In the genomic region with DNA sequence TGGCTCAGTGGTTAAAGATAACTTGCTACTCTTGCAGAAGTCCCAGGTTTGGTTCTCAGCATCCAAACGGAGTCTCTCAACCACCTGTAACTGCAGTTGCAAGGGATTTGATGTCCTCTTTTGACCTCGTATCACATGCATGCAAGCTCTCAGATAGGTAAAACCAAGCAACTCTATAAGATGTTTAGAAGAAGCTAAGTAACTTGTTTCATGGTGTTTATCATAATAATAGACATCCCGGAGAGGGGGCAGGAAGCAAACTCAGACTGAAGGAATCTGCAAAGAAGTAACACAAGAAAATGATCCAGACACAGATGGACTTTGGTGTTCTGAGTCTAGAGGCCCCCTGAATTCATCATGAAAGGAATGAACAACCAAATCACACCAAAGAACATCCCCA, we compare ENCODE assay signal across 35 mouse cellular contexts. TPM values are rescaled to one million over a fixed set of nuclear protein-coding genes. Genes with fewer than 3 reads are reported as not detected.
"Had no signal": no experiment of that assay in that cellular context is flagged by ENCODE, and none has a peak within 500 bp of the region (broad histone marks: within the 10 kb centered on the region; RNA-seq: fewer than 3 reads in every experiment).

No protein-coding gene starts in this region.

- ATAC-seq: liver, embryonic 12.5 days; liver, postnatal 0 days; lung, postnatal 0 days; midbrain, embryonic 13.5 days; midbrain, embryonic 15.5 days; midbrain, embryonic 16.5 days had no signal

- H3K27ac ChIP-seq: limb, embryonic 10.5 days; limb, embryonic 12.5 days; limb, embryonic 13.5 days; limb, embryonic 15.5 days; liver, embryonic 12.5 days; liver, embryonic 13.5 days; liver, embryonic 14.5 days; liver, embryonic 15.5 days; lung, embryonic 15.5 days; macrophage; midbrain, embryonic 10.5 days; midbrain, embryonic 12.5 days; midbrain, embryonic 13.5 days; midbrain, embryonic 15.5 days; neural tube, embryonic 12.5 days had no signal

- H3K4me2 ChIP-seq: limb, embryonic 12.5 days; limb, embryonic 13.5 days; limb, embryonic 15.5 days; liver, embryonic 11.5 days; liver, embryonic 12.5 days; liver, embryonic 13.5 days; liver, embryonic 15.5 days; lung, embryonic 14.5 days; lung, embryonic 15.5 days; midbrain, embryonic 11.5 days; midbrain, embryonic 12.5 days; midbrain, embryonic 13.5 days; midbrain, embryonic 15.5 days; neural tube, embryonic 12.5 days had no signal

- DNase-seq: left cerebral cortex, postnatal 4 days; liver; liver, embryonic 13.5 days; liver, postnatal 0 days; lung, adult 18-20 months; lung, adult 2 months; lung, embryonic 14.5 days; lung, postnatal 10 days; lung, postnatal 14 days; lung, postnatal 36 days; lung, postnatal 4 days; midbrain, embryonic 14.5 days had no signal

- H3K36me3 ChIP-seq: limb, embryonic 10.5 days; limb, embryonic 12.5 days; limb, embryonic 13.5 days; limb, embryonic 15.5 days; liver, embryonic 12.5 days; liver, embryonic 13.5 days; liver, embryonic 15.5 days; lung, embryonic 15.5 days; midbrain, embryonic 10.5 days; midbrain, embryonic 12.5 days; midbrain, embryonic 13.5 days; midbrain, embryonic 15.5 days; neural tube, embryonic 12.5 days had no signal

- H3K9ac ChIP-seq: limb, embryonic 12.5 days; limb, embryonic 13.5 days; limb, embryonic 15.5 days; liver, embryonic 12.5 days; liver, embryonic 13.5 days; liver, embryonic 14.5 days; liver, embryonic 15.5 days; liver, postnatal 0 days; lung, embryonic 14.5 days; lung, embryonic 15.5 days; midbrain, embryonic 12.5 days; midbrain, embryonic 13.5 days; midbrain, embryonic 15.5 days; neural tube, embryonic 12.5 days had no signal

- H3K27me3 ChIP-seq: limb, embryonic 15.5 days; liver, embryonic 13.5 days; liver, embryonic 15.5 days; lung, embryonic 15.5 days; megakaryocyte, embryonic 14.5 days; midbrain, embryonic 15.5 days had no signal

- H3K9me3 ChIP-seq: limb, embryonic 10.5 days; limb, embryonic 12.5 days; limb, embryonic 13.5 days; limb, embryonic 15.5 days; liver, embryonic 12.5 days; liver, embryonic 13.5 days; liver, embryonic 15.5 days; lung, embryonic 15.5 days; midbrain, embryonic 10.5 days; midbrain, embryonic 12.5 days; midbrain, embryonic 13.5 days; midbrain, embryonic 15.5 days; neural tube, embryonic 12.5 days had no signal

- H3K4me1 ChIP-seq: limb, embryonic 12.5 days; limb, embryonic 13.5 days; liver, embryonic 12.5 days; liver, embryonic 13.5 days; lung, embryonic 15.5 days; megakaryocyte, embryonic 14.5 days; midbrain, embryonic 13.5 days; midbrain, embryonic 15.5 days; neural tube, embryonic 12.5 days had no signal

- H3K4me3 ChIP-seq: limb, embryonic 10.5 days; limb, embryonic 12.5 days; limb, embryonic 13.5 days; limb, embryonic 15.5 days; liver, embryonic 12.5 days; liver, embryonic 13.5 days; liver, embryonic 15.5 days; lung, embryonic 15.5 days; megakaryocyte, embryonic 14.5 days; midbrain, embryonic 10.5 days; midbrain, embryonic 12.5 days; midbrain, embryonic 13.5 days; midbrain, embryonic 15.5 days; myocyte; neural tube, embryonic 12.5 days had no signal

RNA-seq across cellular contexts. Expression of gene Sall1, which starts 55.0 kb away (rescaled TPM):
- total RNA-seq: megakaryocyte progenitor cell, adult 5-6 weeks; megakaryocyte, adult 5-6 weeks; megakaryocyte-erythroid progenitor cell, adult 5-6 weeks had no signal
- polyA plus RNA-seq: macrophage, myocyte had no signal
